Mouse (Mus musculus): ENCODE measurements at regions not wholly inside any gene's neighbourhood (a gene's known extent, or its start where the extent isn't known, plus 50 kb on each side); places are given as distances from the start of the nearest gene placed in this dataset.

DNA sequence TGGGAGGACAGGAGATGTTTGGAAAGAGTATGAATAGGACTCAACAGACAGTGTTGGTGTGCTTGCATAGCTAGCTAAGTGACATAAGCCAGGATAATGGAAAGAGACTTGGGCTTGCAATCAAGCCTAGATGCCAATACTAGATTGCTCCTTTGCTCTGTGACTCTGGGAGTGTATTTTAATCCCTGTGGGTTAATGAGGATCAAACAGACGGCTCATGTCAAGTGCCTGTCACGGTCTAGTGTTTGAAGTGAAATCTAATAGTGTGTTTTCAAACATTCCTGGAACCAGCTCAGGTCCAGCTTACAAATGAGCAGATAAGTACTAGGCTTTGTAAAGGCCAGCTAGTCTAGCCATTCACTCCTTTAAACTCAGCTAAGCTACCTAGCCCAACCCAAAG, 64.1 kb upstream of the Ranbp3l start:
- Histone ChIP-seq H3K36me3 (ENCODE audit: control insufficient read depth, insufficient read depth, low read length) (no peaks in the 10 kb centered on the region), H3K9ac (ENCODE audit: low read depth, low read length) (no peak overlapping the region), H3K27ac (ENCODE audit: low read depth, low read length) (no peak overlapping the region), H3K4me1 (ENCODE audit: control insufficient read depth, insufficient read depth, low read length) (no peaks in the 10 kb centered on the region), H3K4me2 (no peak overlapping the region), H3K9me3 (replicated peaks; ENCODE audit: control insufficient read depth, low read length) (no peaks in the 10 kb centered on the region), H3K27me3 (ENCODE audit: control insufficient read depth, insufficient read depth, low read length) (no peaks in the 10 kb centered on the region), H3K4me3 (ENCODE audit: low read depth, low read length) (no peak overlapping the region)
- 58% methylated on average over 2 of the region's 2 CpGs for WGBS (ENCODE audit: insufficient replicate concordance)
- no peak for ATAC-seq (replicated peaks; ENCODE audit: insufficient number of reproducible peaks, low FRiP score, low TSS enrichment)

GRCm38 (mm10) chr15:8897487-8898158, 70.1 kb upstream of the Ranbp3l start:
- H3K4me3 ChIP-seq (ENCODE audit: low read depth, low read length), result no peak overlapping the region
- no peaks in the 10 kb centered on the region for H3K36me3 ChIP-seq (ENCODE audit: control insufficient read depth, insufficient read depth, low read length)
- no peak overlapping the region for H3K4me2 ChIP-seq
- no peak for ATAC-seq (replicated peaks; ENCODE audit: insufficient number of reproducible peaks, low FRiP score, low TSS enrichment)
- WGBS (ENCODE audit: insufficient replicate concordance), result 68% methylated on average over 11 of the region's 11 CpGs
- no peaks in the 10 kb centered on the region for H3K9me3 ChIP-seq (replicated peaks; ENCODE audit: control insufficient read depth, low read length)
- no peak overlapping the region for H3K27ac ChIP-seq (ENCODE audit: low read depth, low read length)
- no peak overlapping the region for H3K9ac ChIP-seq (ENCODE audit: low read depth, low read length)
- H3K4me1 ChIP-seq (ENCODE audit: control insufficient read depth, insufficient read depth, low read length), result 0 out of 2 replicates have a peak, but pooled peaks cover 3% of the 10 kb centered on the region
- H3K27me3 ChIP-seq (ENCODE audit: control insufficient read depth, insufficient read depth, low read length), result no peaks in the 10 kb centered on the region

- WGBS (ENCODE audit: insufficient replicate concordance), result 82% methylated on average over 2 of the region's 2 CpGs
- Histone ChIP-seq H3K4me1 (ENCODE audit: control insufficient read depth, insufficient read depth, low read length) (0 out of 2 replicates have a peak, but pooled peaks cover 3% of the 10 kb centered on the region), H3K36me3 (ENCODE audit: control insufficient read depth, insufficient read depth, low read length) (no peaks in the 10 kb centered on the region), H3K27me3 (ENCODE audit: control insufficient read depth, insufficient read depth, low read length) (no peaks in the 10 kb centered on the region), H3K4me2 (no peak overlapping the region), H3K9ac (ENCODE audit: low read depth, low read length) (no peak overlapping the region), H3K9me3 (replicated peaks; ENCODE audit: control insufficient read depth, low read length) (no peaks in the 10 kb centered on the region), H3K4me3 (ENCODE audit: low read depth, low read length) (no peak overlapping the region), H3K27ac (ENCODE audit: low read depth, low read length) (no peak overlapping the region)
- ATAC-seq (replicated peaks; ENCODE audit: insufficient number of reproducible peaks, low FRiP score, low TSS enrichment), result no peak
Measured at GRCm38 (mm10) chr15:8896856-8897255, 70.9 kb upstream of the Ranbp3l start.

- Histone ChIP-seq H3K27me3 (ENCODE audit: control insufficient read depth, insufficient read depth, low read length) (no peaks in the 10 kb centered on the region), H3K4me3 (ENCODE audit: low read depth, low read length) (no peak overlapping the region), H3K4me2 (no peak overlapping the region), H3K9me3 (replicated peaks; ENCODE audit: control insufficient read depth, low read length) (no peaks in the 10 kb centered on the region), H3K27ac (ENCODE audit: low read depth, low read length) (no peak overlapping the region), H3K36me3 (ENCODE audit: control insufficient read depth, insufficient read depth, low read length) (no peaks in the 10 kb centered on the region), H3K9ac (ENCODE audit: low read depth, low read length) (no peak overlapping the region), H3K4me1 (ENCODE audit: control insufficient read depth, insufficient read depth, low read length) (0 out of 2 replicates have a peak, but pooled peaks cover 3% of the 10 kb centered on the region)
- no peak for ATAC-seq (replicated peaks; ENCODE audit: insufficient number of reproducible peaks, low FRiP score, low TSS enrichment)
- 79% methylated on average over 12 of the region's 12 CpGs for WGBS (ENCODE audit: insufficient replicate concordance)
Measured at GRCm38 (mm10) chr15:8896391-8896790, 71.4 kb upstream of the Ranbp3l start.

- no peak overlapping the region for H3K4me2 ChIP-seq
- no peaks in the 10 kb centered on the region for H3K36me3 ChIP-seq (ENCODE audit: control insufficient read depth, insufficient read depth, low read length)
- H3K27me3 ChIP-seq (ENCODE audit: control insufficient read depth, insufficient read depth, low read length), result no peaks in the 10 kb centered on the region
- H3K4me3 ChIP-seq (ENCODE audit: low read depth, low read length), result no peak overlapping the region
- H3K27ac ChIP-seq (ENCODE audit: low read depth, low read length), result no peak overlapping the region
- H3K9me3 ChIP-seq (replicated peaks; ENCODE audit: control insufficient read depth, low read length), result no peaks in the 10 kb centered on the region
- ATAC-seq (replicated peaks; ENCODE audit: insufficient number of reproducible peaks, low FRiP score, low TSS enrichment), result no peak
- H3K9ac ChIP-seq (ENCODE audit: low read depth, low read length), result no peak overlapping the region
- 96% methylated on average over 3 of the region's 3 CpGs for WGBS (ENCODE audit: insufficient replicate concordance)
- H3K4me1 ChIP-seq (ENCODE audit: control insufficient read depth, insufficient read depth, low read length), result no peaks in the 10 kb centered on the region
Measured at GRCm38 (mm10) chr15:8885585-8885984, 82.2 kb upstream of the Ranbp3l start.

GRCm38 (mm10) chr15:8884608-8885467, 82.9 kb upstream of the Ranbp3l start:
- peak overlapping the region; percentile 27; the same call in 1 of the 2 replicates for H3K4me2 ChIP-seq

DNA sequence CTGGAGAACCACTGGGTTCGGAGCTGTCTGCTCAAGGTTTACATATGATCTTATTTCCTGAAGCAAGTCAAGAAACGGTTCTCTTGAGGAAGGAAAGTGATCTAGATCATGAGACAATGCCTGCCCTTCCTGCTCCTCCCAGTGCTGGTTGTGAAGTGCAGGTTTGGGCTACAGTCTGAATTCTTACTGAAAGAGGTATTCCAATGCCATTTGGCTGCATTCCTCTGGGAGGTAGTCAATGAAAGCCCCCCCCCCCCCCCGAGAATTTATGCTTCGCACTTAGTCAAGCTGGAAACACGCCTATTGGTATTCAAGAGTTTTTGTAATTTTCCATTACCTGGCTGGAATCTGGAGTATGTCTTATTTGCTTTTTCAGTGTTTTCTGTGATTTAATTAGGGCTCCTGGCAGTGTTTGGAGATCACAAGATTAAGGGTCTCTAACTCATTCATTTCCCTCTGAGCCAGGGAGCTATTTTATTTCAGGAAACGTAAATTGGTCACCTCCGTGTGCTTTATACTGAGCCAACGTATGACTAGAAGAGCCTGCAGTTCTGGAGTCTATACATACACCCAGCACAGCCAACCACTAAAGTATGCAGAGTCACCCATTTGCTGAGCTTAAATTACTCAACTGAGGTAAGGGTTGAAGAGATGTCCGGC, 84.7 kb upstream of the Ranbp3l start:
- 71% methylated on average over 9 of the region's 9 CpGs for WGBS (ENCODE audit: insufficient replicate concordance)
- H3K9ac ChIP-seq (ENCODE audit: low read depth, low read length), result no peak overlapping the region
- no peaks in the 10 kb centered on the region for H3K9me3 ChIP-seq (replicated peaks; ENCODE audit: control insufficient read depth, low read length)
- no peak for ATAC-seq (replicated peaks; ENCODE audit: insufficient number of reproducible peaks, low FRiP score, low TSS enrichment)
- no peaks in the 10 kb centered on the region for H3K36me3 ChIP-seq (ENCODE audit: control insufficient read depth, insufficient read depth, low read length)
- no peak overlapping the region for H3K4me2 ChIP-seq
- H3K27ac ChIP-seq (ENCODE audit: low read depth, low read length), result no peak overlapping the region
- no peaks in the 10 kb centered on the region for H3K4me1 ChIP-seq (ENCODE audit: control insufficient read depth, insufficient read depth, low read length)
- no peak overlapping the region for H3K4me3 ChIP-seq (ENCODE audit: low read depth, low read length)
- H3K27me3 ChIP-seq (ENCODE audit: control insufficient read depth, insufficient read depth, low read length), result no peaks in the 10 kb centered on the region

More at GRCm38 (mm10) chr15:8884608-8885467, 82.9 kb upstream of the Ranbp3l start:
- Histone ChIP-seq H3K9me3 (replicated peaks; ENCODE audit: control insufficient read depth, low read length) (no peaks in the 10 kb centered on the region), H3K4me1 (ENCODE audit: control insufficient read depth, insufficient read depth, low read length) (no peaks in the 10 kb centered on the region), H3K36me3 (ENCODE audit: control insufficient read depth, insufficient read depth, low read length) (no peaks in the 10 kb centered on the region), H3K4me3 (ENCODE audit: low read depth, low read length) (no peak overlapping the region), H3K27ac (ENCODE audit: low read depth, low read length) (no peak overlapping the region), H3K27me3 (ENCODE audit: control insufficient read depth, insufficient read depth, low read length) (no peaks in the 10 kb centered on the region), H3K9ac (ENCODE audit: low read depth, low read length) (no peak overlapping the region)
- no peak for ATAC-seq (replicated peaks; ENCODE audit: insufficient number of reproducible peaks, low FRiP score, low TSS enrichment)
- 65% methylated on average over 18 of the region's 18 CpGs for WGBS (ENCODE audit: insufficient replicate concordance)

GRCm38 (mm10) chr15:8874884-8875493, 92.8 kb upstream of the Ranbp3l start:
- Histone ChIP-seq H3K4me1 (ENCODE audit: control insufficient read depth, insufficient read depth, low read length) (no peaks in the 10 kb centered on the region), H3K4me2 (no peak overlapping the region), H3K36me3 (ENCODE audit: control insufficient read depth, insufficient read depth, low read length) (no peaks in the 10 kb centered on the region), H3K27me3 (ENCODE audit: control insufficient read depth, insufficient read depth, low read length) (no peaks in the 10 kb centered on the region), H3K27ac (ENCODE audit: low read depth, low read length) (no peak overlapping the region), H3K4me3 (ENCODE audit: low read depth, low read length) (no peak overlapping the region), H3K9ac (ENCODE audit: low read depth, low read length) (no peak overlapping the region), H3K9me3 (replicated peaks; ENCODE audit: control insufficient read depth, low read length) (no peaks in the 10 kb centered on the region)
- 80% methylated on average over 9 of the region's 9 CpGs for WGBS (ENCODE audit: insufficient replicate concordance)
- ATAC-seq (replicated peaks; ENCODE audit: insufficient number of reproducible peaks, low FRiP score, low TSS enrichment), result no peak

All from heart, embryonic 11.5 days (tissue).